Mouse (Mus musculus): ENCODE results near the gene Olfml1. TPM values are rescaled to one million over a fixed set of nuclear protein-coding genes. Genes with fewer than 3 reads are reported as not detected.

The Olfml1 gene
- 1 to 10 TPM; 8.8 to 9.5 TPM for total RNA-seq (2021)

- peak; percentile 7 to 11 for DNase-seq (ENCODE audit: low spot score in 2 of 2)
- intact Hi-C loops (cut with DNase I): no loop called here
Observed at GRCm38 (mm10) chr7:107567261-107567671, at the start of gene Olfml1. Gene Olfml1 (plus strand): TSS chr7:107567446.

DNA sequence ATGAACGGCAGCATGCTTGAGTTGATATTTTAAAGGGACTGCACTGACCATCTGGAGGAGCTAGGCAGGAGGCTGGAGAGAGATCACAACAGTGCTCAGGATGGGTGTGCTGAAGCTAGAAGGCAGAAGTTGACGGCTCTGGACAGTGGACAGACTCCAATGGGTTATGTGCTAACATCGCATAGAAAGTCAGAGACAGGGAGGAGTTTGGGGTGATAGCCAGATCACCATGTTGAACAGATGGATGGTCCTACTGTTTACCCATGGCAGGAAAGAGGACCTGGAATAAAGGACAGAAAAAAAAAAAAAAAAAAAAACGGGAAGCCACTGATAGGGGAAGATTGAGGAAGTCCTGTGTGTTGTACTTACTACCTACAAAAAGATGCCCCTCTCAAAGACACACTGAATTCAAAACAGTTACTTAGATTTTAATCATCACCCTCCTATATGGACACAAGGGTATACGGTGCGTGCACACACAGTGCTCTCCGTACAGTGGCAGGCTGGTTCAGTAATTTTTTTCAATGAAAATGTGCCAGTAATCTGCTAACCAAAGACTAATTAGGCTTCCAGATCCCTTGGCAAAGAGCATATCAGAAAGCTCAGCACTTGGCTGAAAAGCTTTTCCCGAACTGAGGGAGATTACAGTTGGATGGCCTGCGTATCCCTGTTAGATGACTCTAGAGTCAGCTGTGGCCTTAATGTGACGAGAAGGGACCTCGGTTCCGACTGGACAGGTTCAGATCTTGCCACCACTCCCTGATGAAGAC lies 47.8 kb upstream of the Olfml1 start:
- intact Hi-C loops (cut with DNase I): no loop called here
- no peak for DNase-seq (ENCODE audit: low spot score in 2 of 2)

DNA sequence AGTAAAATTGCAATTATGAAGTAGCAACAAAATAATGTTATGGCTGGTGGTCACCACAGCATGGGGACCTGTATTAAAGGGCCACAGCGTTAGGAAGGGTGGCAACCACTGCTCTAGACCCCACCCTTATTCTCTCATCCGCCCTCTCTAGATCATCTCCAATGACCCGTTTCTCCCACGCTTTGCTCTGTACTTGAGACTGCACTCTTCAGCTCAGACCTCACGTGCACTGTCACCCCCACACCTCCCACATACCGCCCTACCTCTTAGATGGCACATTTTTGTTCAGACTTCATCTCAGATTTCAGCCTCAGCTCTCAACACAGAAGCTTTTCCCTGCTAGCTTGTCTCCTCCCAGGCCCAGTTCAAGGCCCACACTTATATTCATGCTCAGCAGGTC lies 45.8 kb upstream of the Olfml1 start:
- DNase-seq (ENCODE audit: low spot score in 2 of 2): no peak
- intact Hi-C loops (cut with DNase I): no loop called here

GRCm38 (mm10) chr7:107526299-107526698 lies 40.9 kb upstream of the Olfml1 start:
- peak; percentile 50 to 70 for DNase-seq (ENCODE audit: low spot score in 2 of 2)
- intact Hi-C loops (cut with DNase I): loop anchor here (2.0 to 5.0 kb wide), 3 partner anchors 154 to 311 kb away; partner anchors contain the start of gene Syt9

DNA sequence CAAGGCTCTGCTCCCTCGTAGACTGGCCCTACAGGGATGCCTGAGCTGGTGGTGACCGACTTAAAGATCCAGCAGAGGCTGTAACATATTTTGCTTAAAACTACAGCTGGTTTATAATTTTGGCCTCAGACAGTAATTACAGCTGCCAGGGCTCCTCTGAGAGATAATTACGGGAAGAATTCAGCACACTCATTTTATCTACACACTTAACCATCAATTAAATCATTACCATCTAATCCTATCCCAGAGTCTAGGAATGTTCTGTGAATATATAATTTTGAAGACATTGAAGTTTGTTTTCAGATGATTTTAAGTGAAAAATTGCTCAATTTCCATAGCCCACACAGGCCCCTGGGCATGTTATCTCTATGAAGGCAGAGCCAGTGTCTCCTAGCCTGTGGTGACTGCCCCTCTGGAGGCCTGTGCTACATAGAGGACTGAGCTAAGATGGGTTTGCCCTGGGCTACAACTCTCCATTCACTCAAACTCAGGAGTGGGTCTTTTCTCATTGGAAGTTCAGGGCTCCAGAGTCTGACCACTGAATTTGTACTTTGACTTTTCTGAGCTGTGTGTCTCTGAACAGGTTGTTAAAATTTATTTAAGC lies 39.0 kb upstream of the Olfml1 start:
- DNase-seq (ENCODE audit: low spot score in 2 of 2): no peak
- intact Hi-C loops (cut with DNase I): loop anchor here (5.0 kb wide), 2 partner anchors 156 to 291 kb away; partner anchors contain the start of gene Syt9

DNA sequence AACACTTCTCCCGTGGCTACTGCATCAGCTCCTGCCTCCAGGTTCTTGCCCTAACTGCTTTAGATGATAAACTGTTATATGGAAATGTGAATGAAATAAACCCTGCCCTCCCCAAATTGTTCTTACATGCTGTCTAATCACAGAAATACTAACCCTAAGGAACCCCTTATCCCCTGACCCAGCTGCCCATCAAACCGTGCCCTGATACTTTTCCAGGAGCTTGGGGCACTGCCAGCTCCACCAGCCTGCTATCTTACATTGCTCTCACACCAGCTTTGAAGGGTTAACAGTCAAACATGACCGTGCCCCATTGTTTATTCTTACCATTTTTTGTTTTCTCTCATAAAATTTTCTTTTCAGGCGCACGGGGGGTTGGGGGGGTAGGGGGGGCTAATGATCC lies 37.9 kb upstream of the Olfml1 start:
- intact Hi-C loops (cut with DNase I): loop anchor here (5.0 kb wide), 2 partner anchors 157 to 292 kb away; partner anchors contain the start of gene Syt9
- no peak for DNase-seq (ENCODE audit: low spot score in 2 of 2)

- intact Hi-C loops (cut with DNase I): no loop called here
Observed at GRCm38 (mm10) chr7:107535311-107535710, 31.9 kb upstream of the Olfml1 start.

DNA sequence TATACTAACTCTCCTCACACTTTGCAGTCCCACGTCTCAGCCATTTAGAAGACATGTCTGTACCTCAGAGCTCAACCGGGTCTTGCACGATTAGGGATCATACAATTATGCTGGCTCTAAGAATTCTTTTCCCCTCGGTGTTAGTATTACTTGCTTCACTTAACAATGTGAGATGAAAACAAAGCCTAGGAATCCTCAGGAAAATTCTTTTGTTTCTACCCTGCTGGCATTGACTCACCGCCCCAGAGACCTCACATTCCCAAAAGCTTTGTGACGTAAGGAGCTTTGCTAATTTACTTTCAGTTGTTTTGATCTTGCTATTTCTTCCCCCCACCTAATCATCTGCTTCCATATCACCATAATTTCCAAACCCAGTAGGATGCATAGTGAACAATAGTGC lies 30.7 kb upstream of the Olfml1 start:
- intact Hi-C loops (cut with DNase I): no loop called here
- no peak for DNase-seq (ENCODE audit: low spot score in 2 of 2)

More at GRCm38 (mm10) chr7:107535311-107535710, 31.9 kb upstream of the Olfml1 start:
- no peak for DNase-seq (ENCODE audit: low spot score in 2 of 2)

DNA sequence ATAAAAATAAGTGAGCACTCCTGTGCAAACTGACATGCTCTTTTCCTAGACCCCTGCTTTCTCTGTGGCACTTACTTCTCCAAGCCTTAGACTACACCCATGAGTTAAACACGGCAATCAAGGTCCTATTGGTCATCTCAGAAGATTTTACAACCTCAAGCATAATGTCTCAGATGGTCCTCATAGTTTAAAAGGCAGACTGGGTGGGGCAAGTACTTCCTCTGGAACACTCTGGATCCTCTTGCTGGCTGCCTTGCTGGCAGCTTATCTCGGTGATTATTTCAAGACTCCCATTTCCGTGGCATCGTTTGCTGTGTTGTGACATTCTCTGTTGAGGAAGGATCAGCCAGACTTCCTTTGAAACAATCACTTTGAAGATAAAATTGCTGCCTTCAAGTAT lies 27.2 kb upstream of the Olfml1 start:
- intact Hi-C loops (cut with DNase I): no loop called here
- DNase-seq (ENCODE audit: low spot score in 2 of 2): no peak

DNA sequence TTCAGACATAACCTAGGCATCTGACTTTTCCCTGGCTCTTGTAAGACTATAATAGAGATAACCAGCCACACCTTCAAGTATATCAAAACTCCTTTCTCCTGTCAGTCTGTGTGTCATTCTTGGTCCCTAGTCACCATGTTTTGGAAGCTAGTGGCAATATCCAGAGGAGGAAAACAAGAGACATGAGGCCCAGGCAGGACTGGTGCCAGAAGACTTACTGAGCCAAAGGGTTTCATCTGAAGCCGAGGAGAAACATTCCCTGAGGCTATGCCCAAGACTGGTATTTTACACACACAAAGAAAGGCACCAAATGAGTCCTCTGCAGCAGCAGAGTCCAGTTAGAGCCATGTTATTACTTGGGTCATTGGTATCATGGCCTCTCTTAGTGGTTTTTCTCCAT lies 22.2 kb upstream of the Olfml1 start:
- intact Hi-C loops (cut with DNase I): no loop called here
- DNase-seq (ENCODE audit: low spot score in 2 of 2): no peak

DNA sequence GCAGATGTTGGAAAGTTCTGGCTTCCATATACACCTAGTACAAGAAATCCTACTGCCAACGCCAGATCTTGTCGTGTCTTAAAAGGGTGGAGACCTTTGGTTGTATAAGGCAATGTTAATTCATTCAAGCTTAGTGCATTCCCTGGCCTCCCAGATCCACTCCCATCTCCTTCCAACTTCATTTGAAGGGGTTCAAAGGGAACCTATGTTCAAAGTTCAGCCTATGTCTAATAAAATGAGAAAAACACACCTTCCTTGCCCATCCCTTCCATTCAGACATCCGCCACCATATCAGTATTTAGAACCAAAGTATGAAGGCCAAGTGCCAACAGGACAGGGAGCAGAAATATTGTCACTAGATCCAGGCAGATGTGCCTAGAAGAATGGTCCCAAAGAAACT lies 19.4 kb upstream of the Olfml1 start:
- intact Hi-C loops (cut with DNase I): no loop called here
- no peak for DNase-seq (ENCODE audit: low spot score in 2 of 2)

DNA sequence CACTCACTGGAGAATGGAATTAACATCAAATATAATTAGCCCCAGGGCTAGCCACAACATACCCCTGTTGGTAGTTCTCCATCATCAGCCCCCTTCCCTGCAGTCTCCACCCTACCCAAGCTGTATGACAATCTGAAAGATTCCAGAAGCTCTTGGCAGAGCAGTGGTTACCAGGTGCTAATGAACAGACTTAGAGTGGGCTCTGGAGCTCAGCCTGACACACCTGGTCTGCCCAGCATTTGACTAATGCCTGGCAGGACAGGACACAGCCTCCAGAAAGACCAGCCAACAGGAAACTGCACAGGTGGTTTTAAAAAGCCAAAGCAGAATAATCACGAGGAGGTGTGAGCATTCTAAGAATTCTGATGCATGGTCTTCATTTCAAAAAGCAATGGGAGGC lies 13.8 kb upstream of the Olfml1 start:
- no peak for DNase-seq (ENCODE audit: low spot score in 2 of 2)
- intact Hi-C loops (cut with DNase I): no loop called here

- DNase-seq (ENCODE audit: low spot score in 2 of 2): no peak
- intact Hi-C loops (cut with DNase I): no loop called here
Observed at GRCm38 (mm10) chr7:107555906-107556305, 11.3 kb upstream of the Olfml1 start.

DNA sequence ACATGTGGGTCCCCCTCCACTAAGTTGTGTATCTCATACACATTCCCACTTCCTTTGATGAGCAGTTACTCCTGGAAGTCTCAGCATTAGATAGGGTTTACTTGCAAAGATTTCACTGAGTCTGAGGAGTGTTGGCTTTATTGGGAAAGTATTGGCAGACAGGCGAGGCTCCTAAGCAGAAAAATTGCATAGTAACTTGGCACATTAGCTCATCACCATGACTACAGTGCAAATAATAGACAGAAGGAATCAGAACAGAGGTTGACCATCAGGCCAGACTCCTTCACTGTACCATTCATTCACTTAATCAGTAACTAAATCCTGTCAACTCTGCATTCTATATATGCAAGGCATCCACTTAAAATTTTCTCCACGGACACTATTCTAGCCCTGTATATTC lies 6.6 kb upstream of the Olfml1 start:
- intact Hi-C loops (cut with DNase I): no loop called here

DNA sequence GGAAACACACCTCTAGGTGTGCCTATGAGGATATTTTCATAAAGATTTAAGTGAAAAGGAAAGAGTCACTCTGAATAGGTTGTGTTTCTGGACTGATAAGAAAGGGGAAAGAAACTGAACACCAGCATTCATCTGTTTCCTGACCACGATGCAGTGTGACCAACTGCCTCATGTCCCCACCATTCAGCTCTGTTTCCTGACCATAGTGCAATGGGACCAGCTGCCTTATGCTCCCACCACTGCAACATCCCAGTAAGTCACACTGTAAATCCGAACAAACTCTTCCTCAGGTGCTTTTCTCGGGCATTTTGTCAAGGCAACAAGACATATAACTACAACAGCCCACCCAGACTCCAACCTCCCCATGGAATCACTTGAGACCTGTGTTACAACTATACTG lies 5.7 kb upstream of the Olfml1 start:
- intact Hi-C loops (cut with DNase I): no loop called here
- no peak for DNase-seq (ENCODE audit: low spot score in 2 of 2)

More for the DNA sequence above, 6.6 kb upstream of the Olfml1 start:
- no peak for DNase-seq (ENCODE audit: low spot score in 2 of 2)

- no peak for DNase-seq (ENCODE audit: low spot score in 2 of 2)
- intact Hi-C loops (cut with DNase I): no loop called here
Observed at GRCm38 (mm10) chr7:107563727-107564126, 3.5 kb upstream of the Olfml1 start.

DNA sequence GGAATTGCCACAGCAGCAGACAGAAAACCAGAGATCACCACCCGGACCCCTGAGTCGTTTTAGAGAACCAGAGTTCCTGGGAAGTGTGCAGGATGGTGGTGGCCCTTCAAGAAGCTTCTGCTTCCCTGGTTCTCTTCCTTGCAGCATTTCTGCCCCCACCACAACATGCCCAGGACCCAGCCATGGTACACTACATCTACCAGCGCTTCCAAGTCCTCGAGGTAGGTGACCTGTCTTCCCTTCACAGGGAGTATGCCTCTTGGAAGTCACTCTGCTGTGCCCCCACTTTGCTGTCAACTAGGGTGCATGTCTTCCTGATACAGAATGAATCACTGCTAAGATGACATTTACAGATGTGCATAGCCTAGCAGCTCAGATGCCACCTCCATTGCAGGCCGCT lies 428 bp downstream of the Olfml1 start:
- intact Hi-C loops (cut with DNase I): no loop called here
- DNase-seq (ENCODE audit: low spot score in 2 of 2): no peak

- intact Hi-C loops (cut with DNase I): no loop called here
- DNase-seq (ENCODE audit: low spot score in 2 of 2): no peak
Observed at GRCm38 (mm10) chr7:107568971-107569370, 1.7 kb downstream of the Olfml1 start.

GRCm38 (mm10) chr7:107573856-107574255 lies 6.6 kb downstream of the Olfml1 start:
- DNase-seq (ENCODE audit: low spot score in 2 of 2): no peak
- intact Hi-C loops (cut with DNase I): no loop called here

- no peak for DNase-seq (ENCODE audit: low spot score in 2 of 2)
- intact Hi-C loops (cut with DNase I): no loop called here
Observed at GRCm38 (mm10) chr7:107574276-107574675, 7.0 kb downstream of the Olfml1 start.

- intact Hi-C loops (cut with DNase I): loop anchor here (5.0 kb wide), 1 partner anchor 155 kb away; no protein-coding TSS in a partner anchor
Observed at GRCm38 (mm10) chr7:107592641-107593040, 25.4 kb downstream of the Olfml1 start.

More at GRCm38 (mm10) chr7:107592641-107593040, 25.4 kb downstream of the Olfml1 start:
- DNase-seq (ENCODE audit: low spot score in 2 of 2): peak in 1 of 2 experiments; percentile 15
